Mouse (Mus musculus): ENCODE results near the gene Hoxb4.

Hoxb4 gene

DNA sequence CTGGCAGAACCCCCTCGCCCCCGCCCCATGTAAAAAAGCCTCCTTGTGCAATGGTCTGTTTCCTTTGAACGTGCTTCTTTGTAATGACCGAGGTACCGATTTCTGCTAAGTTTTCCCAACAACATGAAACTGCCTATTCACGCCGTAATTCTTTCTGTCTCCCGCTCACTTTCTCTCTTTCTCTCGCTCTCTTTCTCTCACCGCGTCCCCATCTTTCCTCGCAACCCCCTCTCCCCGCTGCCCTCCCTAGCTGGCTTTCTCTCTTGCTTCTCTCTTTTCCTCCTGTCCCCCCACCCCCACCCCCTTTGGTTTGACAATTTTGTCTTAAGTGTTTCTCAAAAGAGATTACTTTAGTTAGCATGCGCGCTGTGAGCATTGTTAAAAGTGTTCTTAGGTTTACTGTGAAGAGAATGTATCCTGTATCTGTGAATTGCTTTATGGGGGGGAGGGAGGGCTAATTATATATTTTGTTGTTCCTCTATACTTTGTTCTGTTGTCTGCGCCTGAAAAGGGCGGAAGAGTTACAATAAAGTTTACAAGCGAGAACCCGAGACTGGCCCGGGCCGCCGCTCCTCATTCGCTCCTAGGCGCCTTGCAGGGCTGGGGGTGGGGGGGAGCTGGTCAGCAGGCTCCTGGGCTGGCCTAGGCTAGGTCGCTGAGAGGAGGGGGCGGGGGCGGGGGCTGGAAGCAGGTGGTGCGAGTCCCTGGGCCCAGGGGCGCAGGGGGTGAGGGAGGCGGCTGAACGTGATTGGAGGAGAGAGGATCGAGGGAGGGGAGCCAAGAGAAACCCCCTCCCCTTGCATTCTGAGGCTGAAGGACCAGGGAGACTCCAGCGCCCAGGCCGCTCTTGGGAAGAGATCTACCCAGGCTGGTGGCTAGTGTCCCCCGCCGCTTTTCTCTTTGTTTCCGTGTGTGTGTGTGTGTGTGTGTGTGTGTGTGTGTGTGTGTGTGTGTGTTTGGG lies 33.0 kb upstream of the Hoxb4 start:
- DNase-seq (ENCODE audit: low read depth, low spot score) = no peak

DNA sequence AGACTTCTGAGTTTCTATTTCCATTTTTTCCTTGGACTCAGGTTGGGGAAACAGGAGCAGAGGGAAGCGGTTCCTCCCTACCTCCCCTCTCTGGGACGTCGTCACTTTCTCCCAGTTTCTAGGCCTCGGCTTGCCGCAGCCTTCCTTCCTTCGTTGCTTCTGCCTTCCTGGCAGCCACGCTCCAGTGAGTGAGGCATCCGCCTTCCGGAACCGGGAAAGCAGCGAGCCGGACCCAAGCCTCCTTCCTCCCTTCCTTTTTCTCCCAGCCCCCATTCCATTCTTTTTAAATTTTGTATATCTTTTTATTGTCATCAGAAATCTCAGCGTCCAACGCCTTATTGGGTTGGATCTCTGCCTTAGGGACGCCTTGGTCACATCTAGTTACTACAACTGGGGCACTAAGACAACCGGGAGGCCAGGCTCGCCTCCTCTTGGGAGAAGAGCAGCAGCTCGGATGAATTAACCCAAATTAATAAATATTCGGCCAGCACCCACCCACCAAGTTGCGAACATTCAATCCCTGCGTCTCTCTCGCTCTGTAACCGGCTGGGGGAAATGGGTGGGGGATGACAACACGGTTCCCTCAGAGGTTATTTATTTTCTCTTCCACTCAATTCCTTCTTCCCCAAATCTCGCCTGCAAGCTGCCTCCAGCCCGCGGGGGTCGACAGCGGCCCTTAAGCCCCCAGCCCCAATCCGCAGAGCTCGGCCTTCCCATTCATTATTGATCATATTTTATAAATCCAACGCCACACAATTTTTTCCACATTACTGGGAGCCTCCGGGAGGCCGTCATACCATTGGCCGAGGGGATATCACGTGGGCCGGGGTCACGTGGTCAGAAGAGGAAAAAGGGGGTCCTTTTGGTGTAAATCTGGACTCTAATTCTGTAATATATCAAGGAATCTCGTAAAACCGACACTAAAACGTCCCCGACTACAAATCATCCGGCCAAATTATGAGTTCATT lies 32.0 kb upstream of the Hoxb4 start, which contains the start of gene Hoxb7:
Gene Hoxb7 (plus strand): TSS at position 853 of the 968 bp plus-strand sequence.
- no peak for DNase-seq (ENCODE audit: low read depth, low spot score)

GRCm38 (mm10) chr11:96286739-96287385 lies 31.2 kb upstream of the Hoxb4 start:
- no peak for DNase-seq (ENCODE audit: low read depth, low spot score)

- DNase-seq (ENCODE audit: low read depth, low spot score) = no peak
These were observed 30.7 kb upstream of the Hoxb4 start for GRCm38 (mm10) chr11:96287411-96287810.

DNA sequence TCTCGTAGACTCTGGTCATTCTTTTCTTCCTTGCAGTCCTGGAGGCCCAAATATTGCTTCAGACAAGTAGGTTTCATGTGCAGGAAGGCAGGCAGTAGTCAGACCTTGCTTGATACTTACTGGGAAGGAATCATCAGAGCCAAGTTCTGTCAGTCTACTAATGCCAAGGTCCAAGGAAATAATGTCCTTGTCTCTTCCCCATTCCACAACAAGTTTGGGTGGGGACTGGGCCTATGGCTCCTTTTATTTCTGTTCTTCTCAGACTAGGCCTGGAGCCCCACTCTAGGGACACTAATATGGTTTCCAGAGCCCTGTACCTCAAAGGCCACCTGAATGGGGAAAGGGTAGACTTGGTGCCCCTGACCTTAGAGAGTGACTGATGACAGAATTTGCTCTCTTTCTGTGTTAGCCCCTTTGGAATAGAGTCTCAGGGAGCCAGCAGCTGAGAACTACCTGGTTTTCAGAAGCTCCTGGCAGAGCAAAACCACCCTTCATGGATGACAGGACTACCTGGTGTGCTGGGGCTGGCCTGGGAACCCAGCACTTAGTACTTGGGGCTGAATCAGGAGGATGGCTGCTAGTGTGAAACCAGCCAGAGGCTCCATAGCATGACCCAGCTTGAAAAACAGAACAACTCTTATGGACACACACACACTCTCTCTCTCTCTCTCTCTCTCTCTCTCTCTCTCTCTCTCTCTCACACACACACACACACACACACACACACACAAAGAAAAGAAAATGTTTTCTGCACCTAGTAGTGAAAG lies 29.4 kb upstream of the Hoxb4 start:
- DNase-seq (ENCODE audit: low read depth, low spot score) = no peak

GRCm38 (mm10) chr11:96289293-96289692 lies 28.8 kb upstream of the Hoxb4 start:
- DNase-seq (ENCODE audit: low read depth, low spot score) = no peak

GRCm38 (mm10) chr11:96289837-96290236 lies 28.2 kb upstream of the Hoxb4 start:
- no peak for DNase-seq (ENCODE audit: low read depth, low spot score)

DNA sequence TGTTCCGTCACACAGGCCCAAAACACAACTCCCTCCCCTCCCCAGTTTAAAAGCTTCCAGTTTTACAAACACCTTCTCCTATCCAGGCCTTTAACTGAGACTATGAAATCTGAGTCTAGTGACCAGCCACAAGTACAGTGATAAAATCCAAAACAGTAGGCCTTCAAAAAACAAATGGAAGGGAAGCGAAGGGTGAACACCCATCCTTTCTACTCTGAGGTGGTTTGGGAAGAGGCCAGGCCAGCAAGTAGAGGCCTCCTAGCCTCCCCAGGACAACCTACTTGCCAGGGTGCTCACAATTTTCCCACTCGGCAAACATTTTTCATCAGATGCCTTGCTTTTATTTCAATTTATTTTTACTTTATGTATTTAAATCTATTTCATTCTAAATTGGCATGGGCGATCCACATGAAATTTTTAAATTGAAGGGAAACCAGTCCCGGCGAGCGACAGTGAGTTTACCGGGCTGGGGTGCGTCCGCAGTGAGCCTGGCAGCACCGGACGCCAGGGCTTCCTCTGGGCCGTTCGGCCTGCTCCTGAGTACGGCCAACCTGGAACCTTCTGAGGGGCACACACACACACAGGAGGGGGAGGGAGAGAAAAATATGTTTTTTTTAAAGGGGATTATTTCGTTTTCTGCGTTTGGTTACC lies 27.2 kb upstream of the Hoxb4 start:
- DNase-seq (ENCODE audit: low read depth, low spot score) = no peak

- no peak for DNase-seq (ENCODE audit: low read depth, low spot score)
These were observed 26.1 kb upstream of the Hoxb4 start, which contains the start of gene Hoxb6 for GRCm38 (mm10) chr11:96291681-96292564. TSS of gene Hoxb6 (plus strand) at chr11:96292476.

GRCm38 (mm10) chr11:96292565-96293301 lies 25.3 kb upstream of the Hoxb4 start:
- no peak for DNase-seq (ENCODE audit: low read depth, low spot score)

DNA sequence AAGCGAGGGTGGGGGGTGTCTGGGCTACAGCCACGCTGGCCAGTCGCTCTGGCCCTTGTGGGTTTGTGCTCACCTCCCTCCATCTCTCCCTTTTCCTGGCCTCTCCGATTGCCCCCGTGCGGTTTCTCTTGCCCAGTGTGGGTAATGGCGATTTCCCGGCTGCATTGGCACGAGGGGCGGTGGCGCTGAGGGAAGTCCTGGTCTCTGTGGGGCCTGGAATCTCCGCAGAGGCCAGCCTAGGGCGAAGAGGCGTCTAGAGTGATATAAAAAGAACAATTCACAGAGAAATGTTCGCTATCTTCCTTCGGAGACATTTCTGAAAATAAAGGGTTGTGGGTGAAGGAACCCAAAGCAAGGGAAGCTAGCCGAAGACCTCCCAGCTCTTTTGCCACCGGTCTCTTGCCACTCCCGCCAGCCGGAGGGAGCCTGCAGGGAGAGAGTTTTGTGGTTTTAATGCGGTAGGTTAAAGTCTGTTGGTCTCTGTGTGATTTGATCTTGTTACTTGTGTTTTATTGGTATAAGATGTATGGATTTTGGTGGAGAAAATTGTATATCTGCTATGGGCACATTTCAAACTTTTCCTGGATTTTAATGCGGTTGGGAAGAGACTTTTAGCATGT lies 24.7 kb upstream of the Hoxb4 start:
- DNase-seq (ENCODE audit: low read depth, low spot score) = no peak

DNA sequence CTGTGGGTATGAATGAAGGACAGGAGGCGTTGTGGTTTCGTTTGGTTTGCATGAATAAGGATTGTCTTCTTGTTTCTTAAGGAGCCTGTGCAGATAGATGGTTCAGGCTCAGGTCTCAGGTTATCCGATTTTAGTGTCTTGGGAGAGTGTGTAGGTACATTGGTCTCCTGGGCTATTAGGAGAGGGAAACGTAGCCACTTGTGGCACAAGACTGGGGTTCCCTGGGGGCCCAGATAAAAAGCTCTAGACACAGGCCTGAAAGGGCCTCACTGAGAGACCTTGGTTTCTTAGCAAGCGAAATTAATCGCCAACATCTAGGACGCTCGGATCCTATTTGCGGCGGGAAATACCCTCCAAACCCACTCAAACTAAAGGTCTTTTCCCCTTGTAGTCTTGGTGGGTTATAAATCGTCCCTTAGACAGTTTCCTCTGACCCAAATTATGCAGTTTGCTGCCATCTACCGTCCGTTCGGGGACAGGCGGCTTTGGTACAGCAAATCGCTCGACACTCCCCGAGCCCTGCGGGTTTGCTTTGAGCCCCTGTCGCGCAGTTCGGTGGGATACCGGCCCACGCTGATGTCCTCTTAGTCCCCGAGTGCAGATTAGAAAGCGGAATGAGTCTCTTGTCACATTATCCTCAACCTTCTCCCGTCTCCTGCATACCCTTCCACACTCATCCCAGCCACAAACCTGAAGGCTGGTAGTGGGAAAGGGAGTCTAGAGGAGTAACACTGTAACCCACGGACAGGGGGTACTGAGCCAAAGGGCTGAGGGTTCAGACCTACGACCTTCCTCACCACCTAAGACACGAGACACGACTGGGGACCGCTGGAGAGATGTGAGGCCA lies 23.6 kb upstream of the Hoxb4 start:
- peak; percentile 89 for DNase-seq (ENCODE audit: low read depth, low spot score)

DNA sequence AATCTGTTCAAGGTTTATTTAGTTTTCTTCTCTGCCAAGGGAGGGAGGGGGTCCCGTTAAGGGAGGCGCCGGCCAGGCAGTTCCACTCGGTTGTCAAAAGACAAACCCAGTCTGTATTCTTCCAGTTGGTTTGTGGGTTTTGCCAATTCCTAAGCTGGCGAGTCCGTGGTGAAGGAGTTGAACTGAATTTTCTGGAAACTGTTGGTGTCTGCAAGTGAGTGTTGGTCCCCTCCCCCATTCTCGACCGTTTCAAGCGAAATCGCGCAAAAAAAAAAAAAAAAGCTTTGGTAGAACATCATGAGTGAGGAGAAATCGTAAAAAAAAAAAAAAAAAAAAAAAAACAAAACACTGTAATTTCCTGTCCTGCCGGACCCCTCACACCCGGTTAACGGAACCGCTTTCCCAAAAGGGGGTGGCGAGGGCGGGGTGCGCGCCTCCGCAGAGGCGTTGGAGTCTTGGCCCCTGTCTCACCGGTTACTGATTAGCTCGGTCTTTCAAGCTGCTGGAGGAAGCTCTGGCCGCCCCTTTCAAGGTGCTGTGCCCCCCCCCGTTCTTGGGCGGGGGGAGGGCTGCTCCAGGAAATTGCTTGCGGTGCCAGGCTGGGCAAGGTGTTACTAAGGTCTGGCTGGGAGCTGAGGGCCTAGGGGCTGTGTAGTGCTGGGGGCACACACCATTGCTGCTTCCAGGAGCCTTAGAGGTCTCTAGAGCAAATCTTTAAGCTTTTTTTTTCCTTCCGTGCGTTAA lies 22.8 kb upstream of the Hoxb4 start:
- no peak for DNase-seq (ENCODE audit: low read depth, low spot score)

GRCm38 (mm10) chr11:96296997-96297396 lies 21.1 kb upstream of the Hoxb4 start:
- no peak for DNase-seq (ENCODE audit: low read depth, low spot score)

- DNase-seq (ENCODE audit: low read depth, low spot score) = no peak
These were observed 20.6 kb upstream of the Hoxb4 start for GRCm38 (mm10) chr11:96297428-96297827.

- no peak for DNase-seq (ENCODE audit: low read depth, low spot score)
These were observed 20.0 kb upstream of the Hoxb4 start for GRCm38 (mm10) chr11:96297968-96298635.

Data from CD4-positive, CD25-positive, alpha-beta regulatory T cell, adult 2 months (primary cell).